Mouse (Mus musculus) midbrain, embryonic 11.5 days (tissue): ENCODE measurements around the gene Mb21d2. TPM values are rescaled to one million over a fixed set of nuclear protein-coding genes. Genes with fewer than 3 reads are reported as not detected.

Source experiments
- ATAC-seq: fragments of 200-750 bp; cut with Nextera tagmentation; 2 replicates; pipeline ENCODE4 v1.8.0; 2017; ENCODE audit warnings: moderate TSS enrichment, moderate library complexity; ENCODE audit not compliant: low FRiP score
- DNase-seq: peaks from one replicate; pipeline ENCODE4 v3.0.0; 2015; ENCODE audit warnings: low spot score; ENCODE audit errors: missing footprints
- H3K27ac ChIP-seq: fragments of 300-500 bp; sonication (generic); 2 replicates; pipeline ENCODE4 v1.5.1; 2014; ENCODE audit warnings: low read depth, low read length
- H3K27me3 ChIP-seq: fragments of 300-500 bp; sonication (generic); 2 replicates; pipeline ENCODE4 v1.6.1; 2014; ENCODE audit warnings: mild to moderate bottlenecking, low read length, moderate library complexity, mixed read lengths; ENCODE audit not compliant: control insufficient read depth, insufficient read depth
- H3K36me3 ChIP-seq: fragments of 300-500 bp; sonication (generic); 2 replicates; pipeline ENCODE4 v1.6.1; 2014; ENCODE audit warnings: mild to moderate bottlenecking, low read length, moderate library complexity, mixed read lengths; ENCODE audit not compliant: control insufficient read depth, insufficient read depth
- H3K4me1 ChIP-seq: fragments of 300-500 bp; sonication (generic); 2 replicates; pipeline ENCODE4 v1.6.1; 2014; ENCODE audit warnings: low read length; ENCODE audit not compliant: control insufficient read depth, insufficient read depth
- H3K4me2 ChIP-seq: fragments of 300-500 bp; sonication (generic); 2 replicates; pipeline ENCODE4 v1.6.1; 2014; ENCODE audit warnings: mild to moderate bottlenecking, moderate library complexity
- H3K4me3 ChIP-seq: fragments of 300-500 bp; sonication (generic); 2 replicates; pipeline ENCODE4 v1.5.1; 2014; ENCODE audit warnings: low read depth, low read length
- H3K9ac ChIP-seq: fragments of 300-500 bp; sonication (generic); 2 replicates; pipeline ENCODE4 v1.6.1; 2014; ENCODE audit warnings: low read length
- H3K9me3 ChIP-seq: fragments of 300-500 bp; sonication (generic); 2 replicates; pipeline ENCODE4 v1.6.1; 2016; ENCODE audit warnings: low read length; ENCODE audit not compliant: control insufficient read depth
- WGBS: fragments of 180-500 bp; shearing (Covaris S2); extraction: QIAGEN DNeasy Blood & Tissue Kit; methylation state at CpG from one replicate; pipeline ENCODE4 v1.1.7; 2014; 5-methylcytosine and 5-hydroxymethylcytosine counted together
- polyA plus RNA-seq: library from polyadenylated mRNA; unstranded; fragments of >200 nt; fragmentation: Nextera tagmentation; extraction: Ambion mirVana; gene quantifications from 2 replicates; pipeline ENCODE4 v1.2.1, GENCODE M21; 2014

Gene Mb21d2
- polyA plus RNA-seq, 1 experiment from 2014 or later: 9.3 TPM

DNA sequence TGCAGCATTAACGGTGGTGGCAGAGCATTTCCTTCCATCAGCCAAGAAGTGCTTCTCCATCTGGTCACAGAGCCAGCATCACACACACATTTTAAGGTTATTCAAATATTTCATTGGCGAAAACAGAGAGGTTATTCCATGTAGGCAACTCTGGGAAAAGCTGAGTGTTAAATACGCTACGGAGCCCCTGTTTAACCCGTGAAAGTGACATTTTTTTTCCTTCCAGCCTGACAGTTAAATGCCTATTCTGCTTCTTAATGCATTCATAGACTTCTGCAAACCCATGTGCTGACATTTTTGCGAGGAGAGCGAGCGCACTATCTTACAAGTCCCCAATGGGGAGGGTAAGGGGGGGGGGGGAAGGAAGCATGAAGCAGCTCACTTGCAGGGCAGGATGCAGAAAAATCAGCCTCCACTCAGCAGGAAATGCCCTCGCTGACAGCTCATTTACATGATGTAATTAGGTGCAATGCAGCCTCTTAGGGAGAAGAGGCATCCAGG, 52.3 kb downstream of the Mb21d2 start:
- DNase-seq (no peak), ATAC-seq (no peak)
- Histone ChIP-seq H3K27me3 (no peaks in the 10 kb centered on the region), H3K9ac (no peak overlapping the region), H3K9me3 (no peaks in the 10 kb centered on the region), H3K4me2 (no peak overlapping the region), H3K4me3 (no peak overlapping the region), H3K36me3 (no peaks in the 10 kb centered on the region), H3K4me1 (peaks cover 8% of the 10 kb centered on the region), H3K27ac (no peak overlapping the region)
- WGBS: 75% methylated on average over 9 of the region's 9 CpGs

GRCm38 (mm10) chr16:28873404-28873895, 56.0 kb downstream of the Mb21d2 start:
- Histone ChIP-seq H3K4me1 (peaks cover 10% of the 10 kb centered on the region; the same call in 1 of the 2 replicates), H3K27ac (no peak overlapping the region), H3K9me3 (no peaks in the 10 kb centered on the region), H3K27me3 (no peaks in the 10 kb centered on the region), H3K9ac (no peak overlapping the region), H3K4me2 (no peak overlapping the region), H3K4me3 (no peak overlapping the region), H3K36me3 (no peaks in the 10 kb centered on the region)
- no peak for DNase-seq
- WGBS: 72% methylated on average over 8 of the region's 8 CpGs
- no peak for ATAC-seq

DNA sequence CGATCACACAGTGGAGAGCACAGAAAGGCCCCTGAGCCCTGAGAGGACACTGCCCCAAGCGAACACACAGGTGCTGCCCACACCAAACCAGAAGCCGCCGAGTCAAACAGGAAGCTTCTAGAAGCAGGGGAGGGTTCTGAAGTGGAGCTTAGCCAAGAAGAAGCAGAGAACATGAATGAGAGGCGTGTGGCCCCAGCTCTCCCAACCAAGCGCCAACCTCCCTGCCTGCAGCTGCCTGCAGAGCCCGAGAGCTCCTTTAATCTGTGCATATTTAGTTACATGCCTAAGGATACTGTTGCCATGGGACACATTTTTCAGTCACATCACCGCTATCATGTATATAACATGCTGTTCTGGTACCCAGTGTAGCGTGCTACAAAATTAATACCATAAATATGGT, 58.6 kb downstream of the Mb21d2 start:
- no peak for DNase-seq
- no peak overlapping the region for H3K27ac ChIP-seq

GRCm38 (mm10) chr16:28870456-28870855, 59.0 kb downstream of the Mb21d2 start:
- Histone ChIP-seq H3K9me3 (no peaks in the 10 kb centered on the region), H3K27me3 (no peaks in the 10 kb centered on the region), H3K4me3 (no peak overlapping the region), H3K9ac (no peak overlapping the region), H3K4me2 (no peak overlapping the region), H3K36me3 (no peaks in the 10 kb centered on the region), H3K4me1 (peaks cover 19% of the 10 kb centered on the region), H3K27ac (no peak overlapping the region)
- ATAC-seq (no peak), DNase-seq (no peak)
- 89% methylated on average over 5 of the region's 5 CpGs for WGBS

More for the DNA sequence above, 58.6 kb downstream of the Mb21d2 start:
- ATAC-seq: no peak
- H3K9ac ChIP-seq: no peak overlapping the region
- no peaks in the 10 kb centered on the region for H3K27me3 ChIP-seq
- H3K4me3 ChIP-seq: no peak overlapping the region
- WGBS: 66% methylated on average over 9 of the region's 9 CpGs
- H3K9me3 ChIP-seq: no peaks in the 10 kb centered on the region
- no peak overlapping the region for H3K4me2 ChIP-seq
- no peaks in the 10 kb centered on the region for H3K36me3 ChIP-seq
- peaks cover 19% of the 10 kb centered on the region for H3K4me1 ChIP-seq

- Histone ChIP-seq H3K36me3 (no peaks in the 10 kb centered on the region), H3K27me3 (no peaks in the 10 kb centered on the region), H3K4me3 (no peak overlapping the region), H3K4me2 (no peak overlapping the region), H3K9ac (no peak overlapping the region), H3K4me1 (peaks cover 19% of the 10 kb centered on the region), H3K27ac (no peak overlapping the region), H3K9me3 (no peaks in the 10 kb centered on the region)
- DNase-seq (no peak), ATAC-seq (no peak)
- WGBS: 87% methylated on average over 9 of the region's 9 CpGs
These were observed 60.6 kb downstream of the Mb21d2 start for GRCm38 (mm10) chr16:28868864-28869263.

DNA sequence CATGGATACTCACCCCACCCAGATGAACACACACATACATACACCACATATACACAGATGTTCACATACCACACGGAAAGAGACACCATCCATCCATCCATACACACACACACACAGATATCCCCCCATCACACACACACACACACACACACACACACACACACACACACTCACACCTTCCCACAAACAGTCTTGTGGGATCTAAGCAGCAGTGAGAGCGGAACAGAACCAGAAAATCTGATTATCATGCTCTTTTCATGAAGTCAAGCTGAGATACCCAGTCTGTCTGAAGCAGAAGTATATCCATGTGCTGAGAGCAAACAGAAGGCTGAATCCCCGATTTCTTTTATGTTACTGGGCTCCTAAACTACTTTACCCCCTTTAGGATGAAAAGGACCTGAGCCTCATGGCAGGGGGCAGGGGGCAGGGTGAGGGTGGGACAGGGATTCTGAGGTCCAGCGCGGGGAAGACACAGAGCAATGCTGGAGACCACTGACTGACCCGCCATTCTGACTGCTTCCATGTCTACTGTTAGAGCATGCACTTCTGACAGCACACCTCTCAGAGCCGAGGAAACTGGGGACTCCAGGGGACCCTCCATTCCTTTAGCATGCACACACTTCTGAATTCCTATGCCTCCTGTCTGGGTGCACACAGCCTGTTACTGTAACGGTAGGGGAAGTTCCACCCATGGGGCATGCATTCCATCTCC, 62.7 kb downstream of the Mb21d2 start:
- Histone ChIP-seq H3K4me2 (no peak overlapping the region), H3K9ac (0 out of 2 replicates have a peak overlapping the region, but pooled peaks have one; percentile 9), H3K4me3 (no peak overlapping the region), H3K27me3 (no peaks in the 10 kb centered on the region), H3K27ac (no peak overlapping the region), H3K4me1 (peaks cover 19% of the 10 kb centered on the region), H3K9me3 (no peaks in the 10 kb centered on the region), H3K36me3 (no peaks in the 10 kb centered on the region)
- DNase-seq (no peak), ATAC-seq (peak; percentile 68)
- 46% methylated on average over 8 of the region's 8 CpGs for WGBS

DNA sequence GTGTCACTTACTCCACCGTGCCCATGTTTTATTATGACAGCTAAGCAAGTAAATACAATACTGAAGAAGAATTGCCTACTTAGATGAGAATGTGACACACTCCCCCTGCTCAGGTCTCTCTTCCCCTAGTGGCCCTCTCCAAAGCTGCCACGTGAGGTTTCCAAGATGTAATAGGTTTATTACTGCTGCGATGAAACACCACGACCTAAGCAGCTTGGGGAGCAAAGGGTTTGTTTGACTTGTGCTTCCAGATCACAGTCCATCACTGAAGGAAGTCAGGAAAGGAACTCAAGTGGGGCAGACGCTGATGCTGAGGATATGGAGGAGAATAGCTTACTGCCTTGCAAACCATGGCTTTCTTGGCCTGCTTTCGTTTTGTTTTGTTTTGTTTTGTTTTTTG, 65.9 kb downstream of the Mb21d2 start:
- Histone ChIP-seq H3K9me3 (no peaks in the 10 kb centered on the region), H3K4me1 (peaks cover 14% of the 10 kb centered on the region), H3K27me3 (no peaks in the 10 kb centered on the region), H3K4me2 (no peak overlapping the region), H3K9ac (no peak overlapping the region), H3K36me3 (no peaks in the 10 kb centered on the region), H3K4me3 (no peak overlapping the region), H3K27ac (no peak overlapping the region)
- ATAC-seq (no peak), DNase-seq (no peak)
- WGBS: 91% methylated on average over 6 of the region's 6 CpGs

DNA sequence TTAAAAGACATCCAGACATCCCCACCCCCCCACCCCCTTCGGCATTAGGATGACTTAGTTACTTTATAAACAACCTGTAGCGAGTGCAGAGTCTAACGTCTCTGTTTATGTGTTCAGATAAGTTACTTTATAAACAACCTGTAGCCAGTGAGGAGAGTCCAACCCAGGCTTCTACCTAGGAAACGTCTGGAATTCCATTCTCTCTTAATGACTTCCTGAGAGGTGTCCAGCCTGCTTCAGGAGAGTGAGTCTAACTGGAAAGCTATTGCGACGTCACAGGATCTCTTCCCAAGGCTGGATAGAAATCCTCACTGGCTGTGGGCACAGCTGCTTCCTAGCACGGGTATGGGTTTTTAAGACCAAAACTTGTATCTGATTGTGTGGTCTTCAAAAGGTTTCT, 67.4 kb downstream of the Mb21d2 start:
- no peak for ATAC-seq
- no peak overlapping the region for H3K9ac ChIP-seq
- no peaks in the 10 kb centered on the region for H3K27me3 ChIP-seq
- no peak overlapping the region for H3K27ac ChIP-seq
- H3K9me3 ChIP-seq: no peaks in the 10 kb centered on the region
- 70% methylated on average over 7 of the region's 7 CpGs for WGBS
- no peak overlapping the region for H3K4me3 ChIP-seq
- H3K36me3 ChIP-seq: no peaks in the 10 kb centered on the region
- H3K4me1 ChIP-seq: peaks cover 6% of the 10 kb centered on the region
- no peak for DNase-seq
- H3K4me2 ChIP-seq: no peak overlapping the region

- Histone ChIP-seq H3K9me3 (no peaks in the 10 kb centered on the region), H3K27ac (no peak overlapping the region), H3K4me2 (no peak overlapping the region), H3K9ac (no peak overlapping the region), H3K4me3 (no peak overlapping the region), H3K27me3 (no peaks in the 10 kb centered on the region), H3K4me1 (peaks cover 2% of the 10 kb centered on the region), H3K36me3 (no peaks in the 10 kb centered on the region)
- no peak for ATAC-seq
- 30% methylated on average over 7 of the region's 7 CpGs for WGBS
- no peak for DNase-seq
These were observed 69.8 kb downstream of the Mb21d2 start for GRCm38 (mm10) chr16:28859678-28860077.
